Mouse (Mus musculus) heart, postnatal 0 days (tissue): ENCODE results near the gene Taf12. TPM values are rescaled to one million over a fixed set of nuclear protein-coding genes. Genes with fewer than 3 reads are reported as not detected.
"Not testable (repeated sequence)": the region's sequence is repeated elsewhere in the genome, so short reads cannot be mapped to it uniquely, and the experiment has no call there.

Source experiments
- ATAC-seq: fragments of 200-750 bp; cut with Nextera tagmentation; 2 replicates; pipeline ENCODE4 v1.8.0; 2017; ENCODE audit warnings: low read depth, moderate number of reproducible peaks, moderate library complexity; ENCODE audit not compliant: insufficient read depth
- DNase-seq: peaks from one replicate; pipeline ENCODE4 v3.0.0-alpha.2; 2016; ENCODE audit warnings: low spot score
- H3K27ac ChIP-seq: fragments of 300-500 bp; sonication (generic); 2 replicates; pipeline ENCODE4 v1.5.1; 2014; ENCODE audit warnings: low read depth, mild to moderate bottlenecking
- H3K27me3 ChIP-seq: fragments of 300-500 bp; sonication (generic); 2 replicates; pipeline ENCODE4 v1.6.1; 2014; ENCODE audit warnings: low read length, mixed read lengths; ENCODE audit not compliant: control insufficient read depth, insufficient read depth
- H3K36me3 ChIP-seq: fragments of 300-500 bp; sonication (generic); replicated peaks from 2 replicates; pipeline ENCODE4 v1.6.1; 2014; ENCODE audit warnings: low read length, mixed read lengths; ENCODE audit not compliant: control insufficient read depth, insufficient read depth
- H3K4me1 ChIP-seq: fragments of 300-500 bp; sonication (generic); 2 replicates; pipeline ENCODE4 v1.6.1; 2014; ENCODE audit warnings: antibody characterized with exemption; ENCODE audit not compliant: control insufficient read depth, insufficient read depth
- H3K4me2 ChIP-seq: fragments of 300-500 bp; sonication (generic); 2 replicates; pipeline ENCODE4 v1.6.1; 2014; ENCODE audit warnings: low read depth, mild to moderate bottlenecking, low read length, moderate library complexity
- H3K4me3 ChIP-seq: fragments of 300-500 bp; sonication (generic); 2 replicates; pipeline ENCODE4 v1.5.1; 2014; ENCODE audit warnings: low read depth, low read length
- H3K9ac ChIP-seq: fragments of 300-500 bp; sonication (generic); replicated peaks from 2 replicates; pipeline ENCODE4 v1.6.1; 2014; ENCODE audit warnings: low read depth, low read length, mixed read lengths
- H3K9me3 ChIP-seq: fragments of 300-500 bp; sonication (generic); replicated peaks from 2 replicates; pipeline ENCODE4 v1.6.1; 2016; ENCODE audit warnings: low read length; ENCODE audit not compliant: control insufficient read depth
- CTCF ChIP-seq: IDR thresholded peaks from 2 replicates; pipeline ENCODE4 v1.5.1; 2016; ENCODE audit warnings: antibody characterized with exemption, control low read depth, low read depth
- EP300 ChIP-seq: IDR thresholded peaks from 2 replicates; pipeline ENCODE4 v1.6.1; 2016; ENCODE audit warnings: antibody characterized with exemption, low read depth
- WGBS: fragments of 180-500 bp; shearing (Covaris S2); extraction: QIAGEN DNeasy Blood & Tissue Kit; methylation state at CpG from one replicate; pipeline ENCODE4 v1.1.7; 2014; 5-methylcytosine and 5-hydroxymethylcytosine counted together
- polyA plus RNA-seq: library from polyadenylated mRNA; unstranded; fragments of >200 nt; fragmentation: Nextera tagmentation; extraction: Ambion mirVana; gene quantifications from 2 replicates; pipeline ENCODE4 v1.2.1, GENCODE M21; 2015
- total RNA-seq: library from RNA; depleted of rRNA; stranded (reverse); fragments of >200 nt; gene quantifications from 2 replicates; pipeline ENCODE4 v1.2.3, GENCODE M21; 2014; ENCODE audit warnings: low replicate concordance

Taf12 gene
- total and polyA plus RNA-seq, 2 experiments from 2014 or later, result 8.4 to 30.5 TPM

DNA sequence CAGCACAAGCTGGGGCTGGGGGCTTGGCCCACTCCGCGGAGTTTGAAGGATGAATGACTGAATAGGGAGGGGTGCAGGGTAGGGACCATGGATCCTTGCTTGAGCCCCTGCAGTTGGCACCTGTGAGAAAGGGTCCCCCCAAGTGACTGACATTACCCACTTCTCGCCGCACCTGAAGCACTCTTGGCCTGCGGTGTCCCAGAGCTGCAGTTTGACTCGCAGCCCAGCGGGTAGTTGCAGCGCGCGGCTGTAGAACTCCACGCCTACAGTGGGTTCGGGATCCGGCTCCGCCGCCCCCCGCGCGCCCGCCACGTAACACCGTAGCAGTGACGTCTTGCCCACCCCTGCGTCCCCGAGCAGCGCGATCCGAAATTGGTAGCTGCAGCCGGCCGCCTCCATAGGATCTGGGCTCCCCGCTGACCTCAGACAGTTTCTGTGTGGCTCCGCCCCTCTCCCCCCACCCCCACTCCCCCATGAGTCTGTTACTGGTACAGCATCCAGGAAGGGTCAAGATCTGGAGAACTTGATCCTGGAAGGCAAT is 28.8 kb downstream of the Taf12 start, which contains the start of gene Rab42:
Rab42 (minus strand) TSS at position 447 of the 541 bp plus-strand sequence.
- Histone ChIP-seq H3K4me1 (peaks cover 18% of the 10 kb centered on the region), H3K36me3 (no peaks in the 10 kb centered on the region), H3K27ac (peak within 1 kb of the TSS; percentile 70), H3K9ac (peak within 1 kb of the TSS; percentile 59; the same call in 1 of the 2 replicates), H3K4me2 (peak within 1 kb of the TSS; percentile 67), H3K9me3 (no peaks in the 10 kb centered on the region), H3K4me3 (peak within 1 kb of the TSS; percentile 52), H3K27me3 (no peaks in the 10 kb centered on the region)
- DNase-seq (peak; percentile 57), ATAC-seq (peak; percentile 70)
- TF ChIP-seq EP300 (no peak), CTCF (no peak)
- 3% methylated on average over 31 of the region's 31 CpGs for WGBS

DNA sequence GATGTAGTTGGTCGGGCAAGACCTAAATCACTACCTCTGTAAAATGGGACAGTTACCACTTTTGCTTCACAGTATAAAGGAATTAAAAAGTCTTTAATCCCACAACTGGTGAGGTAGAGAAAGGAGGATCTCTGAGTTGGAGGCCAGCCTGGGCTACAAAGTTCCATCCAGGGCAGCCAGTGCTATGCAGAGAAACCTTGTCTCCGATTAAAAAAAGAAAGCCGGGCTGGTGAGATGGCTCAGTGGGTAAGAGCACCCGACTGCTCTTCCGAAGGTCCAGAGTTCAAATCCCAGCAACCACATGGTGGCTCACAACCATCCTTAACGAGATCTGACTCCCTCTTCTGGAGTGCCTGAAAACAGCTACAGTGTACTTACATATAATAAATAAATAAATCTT is 29.3 kb downstream of the Taf12 start:
- 39% methylated on average over 6 of the region's 6 CpGs for WGBS
- peak overlapping the region; percentile 67 for H3K4me2 ChIP-seq
- not testable (repeated sequence) for ATAC-seq, H3K9me3 ChIP-seq, H3K36me3 ChIP-seq, H3K27me3 ChIP-seq, DNase-seq
- peak overlapping the region; percentile 59; the same call in 1 of the 2 replicates for H3K9ac ChIP-seq
- H3K27ac ChIP-seq, result 0 out of 2 replicates have a peak overlapping the region, but pooled peaks have one; percentile 70
- peaks cover 18% of the 10 kb centered on the region for H3K4me1 ChIP-seq
- H3K4me3 ChIP-seq, result peak overlapping the region; percentile 52

DNA sequence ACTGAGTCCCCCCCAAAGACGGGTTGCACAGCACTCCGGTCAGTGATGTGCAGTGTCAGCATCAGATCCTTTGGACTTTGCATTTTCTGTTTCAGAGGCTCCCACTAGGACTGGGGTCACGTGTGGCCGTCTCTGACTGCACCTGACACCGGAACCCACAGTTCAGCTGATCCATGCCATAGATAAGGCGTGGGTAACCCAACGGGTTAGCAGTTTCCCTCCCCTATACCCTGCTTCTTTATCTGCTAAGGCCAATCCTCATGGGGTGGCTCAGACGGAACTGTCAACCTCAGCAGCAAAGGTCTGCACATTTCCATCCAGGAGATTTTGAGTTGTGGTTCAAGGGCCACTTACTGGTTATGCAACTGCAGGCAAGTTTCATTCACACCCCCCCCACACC is 31.1 kb downstream of the Taf12 start:
- no peak overlapping the region for H3K4me3 ChIP-seq
- no peak for TF ChIP-seq EP300
- no peak for TF ChIP-seq CTCF
- H3K9ac ChIP-seq, result no peak overlapping the region
- H3K36me3 ChIP-seq, result peaks cover 6% of the 10 kb centered on the region
- no peak overlapping the region for H3K27ac ChIP-seq
- DNase-seq (no peak), ATAC-seq (no peak)
- H3K27me3 ChIP-seq, result no peaks in the 10 kb centered on the region
- 73% methylated on average over 8 of the region's 8 CpGs for WGBS
- no peak overlapping the region for H3K4me2 ChIP-seq
- H3K9me3 ChIP-seq, result no peaks in the 10 kb centered on the region
- peaks cover 18% of the 10 kb centered on the region for H3K4me1 ChIP-seq

DNA sequence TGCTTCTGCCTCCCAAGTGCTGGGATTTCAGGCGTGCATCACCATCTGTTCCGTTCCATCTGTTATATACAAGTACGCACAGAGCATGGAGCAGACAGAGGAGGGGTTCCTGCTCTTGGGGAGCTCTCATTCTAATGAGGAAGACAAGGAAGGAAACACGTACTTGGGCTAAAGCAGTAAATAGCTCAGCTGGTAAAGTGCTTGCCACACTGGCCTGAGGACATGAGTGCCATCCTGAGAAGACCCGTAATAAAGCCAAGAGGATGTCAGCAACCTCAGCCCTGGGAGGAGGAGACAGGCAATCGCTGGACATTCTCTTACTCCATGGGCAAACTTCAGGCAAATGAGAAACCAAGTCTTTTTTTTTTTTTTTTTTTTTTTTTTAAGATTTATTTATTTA is 31.8 kb downstream of the Taf12 start:
- TF ChIP-seq EP300 (no peak), CTCF (no peak)
- WGBS, result 76% methylated on average over 6 of the region's 6 CpGs

DNA sequence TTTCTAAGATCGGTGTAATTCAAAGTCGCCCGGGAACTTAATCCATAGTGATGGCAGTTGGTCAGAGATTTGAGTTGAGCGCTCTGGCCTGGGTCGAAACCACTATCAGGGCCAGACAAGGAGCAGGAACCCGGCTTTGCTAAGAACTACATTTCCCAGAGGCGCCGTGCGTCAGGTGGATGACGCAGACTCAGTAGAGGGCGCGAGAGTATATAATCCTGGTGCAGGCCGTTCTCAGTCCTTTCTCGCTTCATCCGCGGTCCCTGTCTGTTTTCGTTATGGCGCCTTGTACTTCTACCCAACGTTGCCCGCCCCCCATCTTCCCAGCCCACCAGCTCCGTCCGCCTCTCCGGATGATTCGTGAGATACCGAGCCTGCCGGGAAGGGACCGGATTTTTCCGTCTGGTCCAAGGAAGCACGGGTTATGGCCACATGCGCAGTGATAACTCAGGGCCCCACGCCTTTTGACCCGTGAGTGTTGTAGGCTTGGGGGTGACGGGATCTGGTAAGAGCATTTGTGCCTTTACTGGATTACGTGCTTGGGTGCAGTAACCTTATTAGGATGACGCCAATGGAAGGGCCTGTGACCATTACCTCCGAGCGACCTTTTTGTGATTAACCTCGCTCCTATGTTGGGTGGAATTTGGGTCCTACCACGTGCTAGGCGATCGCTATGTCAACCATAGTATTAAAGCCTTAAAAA is 34.4 kb downstream of the Taf12 start:
- TF ChIP-seq CTCF, result no peak
- TF ChIP-seq EP300, result no peak
- Histone ChIP-seq H3K4me3 (peak overlapping the region; percentile 68), H3K27ac (peak overlapping the region; percentile 91), H3K4me2 (peak overlapping the region; percentile 74), H3K9me3 (no peaks in the 10 kb centered on the region), H3K36me3 (peaks cover 32% of the 10 kb centered on the region), H3K4me1 (no peaks in the 10 kb centered on the region), H3K27me3 (no peaks in the 10 kb centered on the region), H3K9ac (peak overlapping the region; percentile 91)
- DNase-seq, result peak; percentile 95
- WGBS, result under 1% methylated on average over 41 of the region's 41 CpGs
- ATAC-seq, result peak; percentile 94

More for the DNA sequence above, 31.8 kb downstream of the Taf12 start:
- H3K4me2 ChIP-seq, result no peak overlapping the region
- H3K4me1 ChIP-seq, result peaks cover 18% of the 10 kb centered on the region
- DNase-seq (no peak), ATAC-seq (no peak)
- H3K4me3 ChIP-seq, result no peak overlapping the region
- H3K9me3 ChIP-seq, result no peaks in the 10 kb centered on the region
- H3K27me3 ChIP-seq, result no peaks in the 10 kb centered on the region
- H3K27ac ChIP-seq, result no peak overlapping the region
- no peak overlapping the region for H3K9ac ChIP-seq
- peaks cover 13% of the 10 kb centered on the region for H3K36me3 ChIP-seq
